Mouse (Mus musculus): ENCODE measurements around the gene Clic5. TPM values are rescaled to one million over a fixed set of nuclear protein-coding genes. Genes with fewer than 3 reads are reported as not detected.

The Clic5 gene
- total and polyA plus RNA-seq, 3 experiments: 33.2 to 171 (median 128) TPM

- no peak for TF ChIP-seq CTCF (IDR thresholded peaks at IDR 0.05)
- peak; percentile 62; the same call in 1 of the 2 replicates for TF ChIP-seq EP300 (IDR thresholded peaks at IDR 0.05; ENCODE audit: insufficient read depth, low read depth, low read length)
- TF ChIP-seq POLR2A (IDR thresholded peaks at IDR 0.05; ENCODE audit: insufficient read depth, low read depth, low read length): peak; percentile 62
- H3K9ac ChIP-seq (ENCODE audit: low read depth, low read length): peak overlapping the region; percentile 37
- no peaks in the 10 kb centered on the region for H3K27me3 ChIP-seq (ENCODE audit: control insufficient read depth, insufficient read depth, low read length)
- intact Hi-C loops (cut with DNase I): loop anchor here (1.0 kb wide), 1 partner anchor 50 kb away; no protein-coding TSS in a partner anchor
- H3K79me2 ChIP-seq (replicated peaks; ENCODE audit: control insufficient read depth, insufficient read depth, low read length): no peaks in the 10 kb centered on the region; the same call in 1 of the 2 replicates
- peak; percentile 61 to 63 for DNase-seq
- peaks cover 15% of the 10 kb centered on the region for H3K36me3 ChIP-seq (ENCODE audit: control insufficient read depth, insufficient read depth, low read length)
- WGBS: 8% methylated on average over 10 of the region's 10 CpGs
- peak overlapping the region; percentile 97 for H3K27ac ChIP-seq
- peak overlapping the region; percentile 40 for H3K4me3 ChIP-seq
- peaks cover 21% of the 10 kb centered on the region for H3K4me1 ChIP-seq (ENCODE audit: control insufficient read depth, insufficient read depth, low read length)
Observed at GRCm38 (mm10) chr17:44239030-44239721, 50.8 kb downstream of the Clic5 start.

GRCm38 (mm10) chr17:44240742-44241141 is 52.4 kb downstream of the Clic5 start:
- no peaks in the 10 kb centered on the region; the same call in 1 of the 2 replicates for H3K79me2 ChIP-seq (replicated peaks; ENCODE audit: control insufficient read depth, insufficient read depth, low read length)
- 95% methylated on average over 2 of the region's 2 CpGs for WGBS
- peaks cover 8% of the 10 kb centered on the region for H3K36me3 ChIP-seq (ENCODE audit: control insufficient read depth, insufficient read depth, low read length)
- no peak overlapping the region for H3K9ac ChIP-seq (ENCODE audit: low read depth, low read length)
- H3K27me3 ChIP-seq (ENCODE audit: control insufficient read depth, insufficient read depth, low read length): no peaks in the 10 kb centered on the region
- no peak overlapping the region for H3K4me3 ChIP-seq
- TF ChIP-seq EP300 (IDR thresholded peaks at IDR 0.05; ENCODE audit: insufficient read depth, low read depth, low read length) (no peak), CTCF (IDR thresholded peaks at IDR 0.05) (peak; percentile 74)
- peak overlapping the region; percentile 97 for H3K27ac ChIP-seq
- intact Hi-C loops (cut with DNase I): no loop called here
- H3K4me1 ChIP-seq (ENCODE audit: control insufficient read depth, insufficient read depth, low read length): peaks cover 25% of the 10 kb centered on the region
- no peak for DNase-seq

- DNase-seq: no peak
- Histone ChIP-seq H3K27ac (peak overlapping the region; percentile 40), H3K79me2 (replicated peaks; ENCODE audit: control insufficient read depth, insufficient read depth, low read length) (no peaks in the 10 kb centered on the region), H3K4me1 (ENCODE audit: control insufficient read depth, insufficient read depth, low read length) (peaks cover 20% of the 10 kb centered on the region), H3K36me3 (ENCODE audit: control insufficient read depth, insufficient read depth, low read length) (peaks cover 12% of the 10 kb centered on the region), H3K9ac (ENCODE audit: low read depth, low read length) (no peak overlapping the region), H3K4me3 (no peak overlapping the region), H3K27me3 (ENCODE audit: control insufficient read depth, insufficient read depth, low read length) (no peaks in the 10 kb centered on the region)
- WGBS: 52% methylated on average over 5 of the region's 5 CpGs
- intact Hi-C loops (cut with DNase I): no loop called here
- TF ChIP-seq POLR2A (IDR thresholded peaks at IDR 0.05; ENCODE audit: insufficient read depth, low read depth, low read length): no peak
- no peak for TF ChIP-seq CTCF (IDR thresholded peaks at IDR 0.05)
- no peak for TF ChIP-seq EP300 (IDR thresholded peaks at IDR 0.05; ENCODE audit: insufficient read depth, low read depth, low read length)
Observed at GRCm38 (mm10) chr17:44244096-44244495, 55.7 kb downstream of the Clic5 start.

- Histone ChIP-seq H3K27ac (peak overlapping the region; percentile 40; the same call in 1 of the 2 replicates), H3K79me2 (replicated peaks; ENCODE audit: control insufficient read depth, insufficient read depth, low read length) (no peaks in the 10 kb centered on the region), H3K9ac (ENCODE audit: low read depth, low read length) (no peak overlapping the region), H3K4me1 (ENCODE audit: control insufficient read depth, insufficient read depth, low read length) (peaks cover 20% of the 10 kb centered on the region), H3K36me3 (ENCODE audit: control insufficient read depth, insufficient read depth, low read length) (peaks cover 17% of the 10 kb centered on the region), H3K4me3 (no peak overlapping the region), H3K27me3 (ENCODE audit: control insufficient read depth, insufficient read depth, low read length) (no peaks in the 10 kb centered on the region)
- DNase-seq: peak in 1 of 2 experiments; percentile 16
- 48% methylated on average over 7 of the region's 7 CpGs for WGBS
- intact Hi-C loops (cut with DNase I): no loop called here
- TF ChIP-seq CTCF (IDR thresholded peaks at IDR 0.05) (peak; percentile 40), POLR2A (IDR thresholded peaks at IDR 0.05; ENCODE audit: insufficient read depth, low read depth, low read length) (no peak)
Observed at GRCm38 (mm10) chr17:44244625-44245024, 56.2 kb downstream of the Clic5 start.

GRCm38 (mm10) chr17:44246153-44246700 is 57.8 kb downstream of the Clic5 start:
- 87% methylated on average over 9 of the region's 9 CpGs for WGBS
- DNase-seq: no peak
- no peaks in the 10 kb centered on the region for H3K79me2 ChIP-seq (replicated peaks; ENCODE audit: control insufficient read depth, insufficient read depth, low read length)
- H3K9ac ChIP-seq (ENCODE audit: low read depth, low read length): no peak overlapping the region
- no peak overlapping the region for H3K27ac ChIP-seq
- peaks cover 18% of the 10 kb centered on the region; the same call in 1 of the 2 replicates for H3K36me3 ChIP-seq (ENCODE audit: control insufficient read depth, insufficient read depth, low read length)
- TF ChIP-seq POLR2A (IDR thresholded peaks at IDR 0.05; ENCODE audit: insufficient read depth, low read depth, low read length) (no peak), EP300 (IDR thresholded peaks at IDR 0.05; ENCODE audit: insufficient read depth, low read depth, low read length) (no peak), CTCF (IDR thresholded peaks at IDR 0.05) (no peak)
- H3K4me3 ChIP-seq: no peak overlapping the region
- H3K27me3 ChIP-seq (ENCODE audit: control insufficient read depth, insufficient read depth, low read length): no peaks in the 10 kb centered on the region
- H3K4me1 ChIP-seq (ENCODE audit: control insufficient read depth, insufficient read depth, low read length): peaks cover 14% of the 10 kb centered on the region
- intact Hi-C loops (cut with DNase I): no loop called here

- Histone ChIP-seq H3K27me3 (ENCODE audit: control insufficient read depth, insufficient read depth, low read length) (no peaks in the 10 kb centered on the region), H3K9ac (ENCODE audit: low read depth, low read length) (no peak overlapping the region), H3K36me3 (ENCODE audit: control insufficient read depth, insufficient read depth, low read length) (peaks cover 14% of the 10 kb centered on the region; the same call in 1 of the 2 replicates), H3K4me1 (ENCODE audit: control insufficient read depth, insufficient read depth, low read length) (peaks cover 8% of the 10 kb centered on the region), H3K27ac (peak overlapping the region; percentile 58), H3K4me3 (no peak overlapping the region), H3K79me2 (replicated peaks; ENCODE audit: control insufficient read depth, insufficient read depth, low read length) (no peaks in the 10 kb centered on the region)
- TF ChIP-seq EP300 (IDR thresholded peaks at IDR 0.05; ENCODE audit: insufficient read depth, low read depth, low read length) (peak; percentile 53; the same call in 1 of the 2 replicates), CTCF (IDR thresholded peaks at IDR 0.05) (no peak)
- 32% methylated on average over 4 of the region's 4 CpGs for WGBS
- DNase-seq: peak in 1 of 2 experiments; percentile 31
- intact Hi-C loops (cut with DNase I): no loop called here
Observed at GRCm38 (mm10) chr17:44249544-44249943, 61.2 kb downstream of the Clic5 start.

All from heart, adult 2 months (tissue).